Mouse (Mus musculus): ENCODE measurements around the gene Actn4. TPM values are rescaled to one million over a fixed set of nuclear protein-coding genes. Genes with fewer than 3 reads are reported as not detected.
A peak's percentile ranks its signal among the peaks of the same experiment; 100 is the strongest.
"Not testable (repeated sequence)": the region's sequence is repeated elsewhere in the genome, so short reads cannot be mapped to it uniquely, and the experiment has no call there.

Actn4 gene
- polyA plus RNA-seq, 1 experiment from 2014 or later, result 101 TPM

DNA sequence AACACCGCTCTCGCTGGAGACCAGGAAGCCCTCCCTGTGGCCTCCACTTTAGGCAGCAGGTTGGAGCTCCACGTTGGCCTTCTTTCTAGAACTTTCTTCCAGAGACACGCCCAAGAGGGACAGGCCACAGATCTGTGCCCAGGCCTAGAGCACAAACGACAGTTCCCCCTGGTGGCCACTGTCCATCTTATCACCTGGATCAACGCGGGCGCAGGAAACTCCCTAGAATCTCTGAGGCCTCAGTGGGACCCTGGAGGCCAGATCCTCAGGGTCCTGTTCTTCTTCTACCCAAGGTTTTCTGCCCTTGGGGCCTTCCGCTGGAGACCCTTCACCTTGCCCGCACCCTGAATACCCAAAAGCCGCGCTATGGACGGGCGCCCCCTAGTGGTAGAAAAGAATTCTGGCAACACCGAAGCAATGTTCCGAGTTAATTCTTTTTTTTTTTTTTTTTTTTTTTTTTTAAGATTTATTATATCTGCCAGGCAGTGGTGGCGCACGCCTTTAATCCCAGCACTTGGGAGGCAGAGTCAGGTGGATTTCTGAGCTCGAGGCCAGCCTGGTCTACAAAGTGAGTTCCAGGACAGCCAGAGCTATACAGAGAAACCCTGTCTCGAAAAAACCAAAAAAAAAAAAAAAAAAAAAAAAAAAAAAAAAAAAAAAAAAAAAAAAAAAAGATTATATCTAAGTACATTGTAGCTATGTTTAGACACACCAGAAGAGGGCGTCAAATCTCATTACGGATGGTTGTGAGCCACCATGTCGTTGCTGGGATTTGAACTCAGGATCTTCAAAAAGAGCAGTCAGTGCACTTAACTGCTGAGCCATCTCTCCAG, 94.4 kb downstream of the Actn4 start:
- not testable (repeated sequence) for ATAC-seq; H3K27ac ChIP-seq (ENCODE audit: low read depth, low read length); H3K4me3 ChIP-seq (ENCODE audit: low read depth, low read length); H3K9ac ChIP-seq (ENCODE audit: low read length); H3K36me3 ChIP-seq (ENCODE audit: control insufficient read depth, insufficient read depth, low read length); H3K4me1 ChIP-seq (ENCODE audit: control insufficient read depth, insufficient read depth, low read length); H3K9me3 ChIP-seq (replicated peaks; ENCODE audit: control insufficient read depth, low read length); H3K4me2 ChIP-seq (ENCODE audit: low read length); H3K27me3 ChIP-seq (replicated peaks; ENCODE audit: control insufficient read depth, insufficient read depth, low read length)
- DNase-seq (ENCODE audit: low spot score), result peak; percentile 54
- WGBS, result 32% methylated on average over 23 of the region's 23 CpGs

DNA sequence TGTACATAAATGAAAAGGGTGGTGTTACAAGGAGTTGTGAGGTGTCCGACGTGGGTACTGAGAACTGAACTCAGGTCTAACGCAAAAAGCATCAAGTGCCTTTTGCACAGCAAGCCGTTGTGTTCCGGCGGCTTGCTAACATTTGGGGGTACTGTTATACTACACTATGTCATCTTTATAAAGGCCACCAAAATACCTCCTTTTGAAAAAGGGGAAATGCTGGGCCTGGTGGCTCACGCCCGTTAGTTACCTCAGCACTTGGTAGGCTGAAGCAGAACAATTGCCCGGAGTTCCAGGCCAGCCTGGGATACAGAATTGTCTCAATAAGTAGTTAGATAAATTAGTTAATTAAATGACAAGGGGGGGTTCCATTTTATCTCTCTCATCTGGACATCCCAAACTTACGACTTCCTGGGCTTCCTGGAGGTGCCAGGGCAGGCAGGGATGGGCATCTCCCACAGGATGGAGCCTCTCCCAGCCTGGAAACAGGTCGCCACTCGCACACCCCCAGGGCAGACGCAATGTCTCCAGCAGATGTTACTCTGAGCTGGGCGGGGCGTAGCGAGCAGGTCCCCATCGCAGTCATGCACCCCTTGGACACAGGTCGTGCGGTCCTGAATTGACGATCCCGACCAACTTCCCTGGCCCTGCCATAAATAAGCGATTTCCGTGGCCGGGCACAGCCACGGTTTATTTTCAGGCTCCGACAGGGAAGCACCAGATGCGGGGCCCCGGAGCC, 95.2 kb downstream of the Actn4 start:
- no peak overlapping the region for H3K9ac ChIP-seq (ENCODE audit: low read length)
- no peaks in the 10 kb centered on the region for H3K9me3 ChIP-seq (replicated peaks; ENCODE audit: control insufficient read depth, low read length)
- H3K36me3 ChIP-seq (ENCODE audit: control insufficient read depth, insufficient read depth, low read length), result no peaks in the 10 kb centered on the region
- no peak for DNase-seq (ENCODE audit: low spot score)
- WGBS, result 90% methylated on average over 28 of the region's 28 CpGs
- no peak overlapping the region for H3K27ac ChIP-seq (ENCODE audit: low read depth, low read length)
- ATAC-seq, result no peak
- no peak overlapping the region for H3K4me3 ChIP-seq (ENCODE audit: low read depth, low read length)
- H3K27me3 ChIP-seq (replicated peaks; ENCODE audit: control insufficient read depth, insufficient read depth, low read length), result no peaks in the 10 kb centered on the region
- H3K4me2 ChIP-seq (ENCODE audit: low read length), result no peak overlapping the region
- H3K4me1 ChIP-seq (ENCODE audit: control insufficient read depth, insufficient read depth, low read length), result no peaks in the 10 kb centered on the region

DNA sequence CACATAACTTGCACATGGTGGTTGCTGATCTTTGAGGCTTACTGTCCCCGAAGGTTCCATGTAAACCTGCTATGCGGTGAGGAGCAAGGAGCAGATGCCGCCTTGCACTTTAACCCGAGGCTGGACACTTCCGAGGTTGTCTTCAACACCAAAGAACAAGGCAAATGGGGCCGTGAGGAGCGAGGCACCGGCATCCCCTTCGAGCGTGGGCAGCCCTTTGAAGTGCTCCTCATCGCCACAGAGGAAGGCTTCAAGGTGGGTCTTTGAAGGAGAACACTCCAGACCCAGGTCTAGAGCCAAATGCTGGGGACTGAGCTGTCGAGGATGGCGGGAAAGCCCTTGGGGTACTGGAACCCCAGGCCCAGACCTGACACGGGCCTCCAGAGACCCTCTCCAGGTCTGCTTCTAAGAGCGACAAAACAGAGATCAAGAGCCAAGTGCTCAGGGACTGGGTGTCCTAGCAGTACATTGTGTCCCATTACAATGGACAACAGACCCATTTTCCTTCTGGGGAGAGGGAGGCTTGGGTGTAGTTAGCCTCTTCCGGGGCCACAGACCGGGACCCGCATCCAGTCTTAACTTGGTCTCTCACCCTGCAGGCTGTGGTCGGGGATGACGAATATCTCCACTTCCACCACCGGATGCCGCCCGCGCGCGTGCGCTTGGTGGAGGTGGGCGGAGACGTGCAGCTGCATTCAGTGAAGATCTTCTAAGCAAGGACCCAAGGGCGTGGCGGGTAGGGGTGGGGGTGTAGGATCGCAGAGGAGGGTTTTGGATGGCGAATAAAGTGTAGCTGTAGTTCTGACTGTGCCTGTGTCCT, 96.4 kb downstream of the Actn4 start:
- H3K4me1 ChIP-seq (ENCODE audit: control insufficient read depth, insufficient read depth, low read length), result no peaks in the 10 kb centered on the region
- H3K27me3 ChIP-seq (replicated peaks; ENCODE audit: control insufficient read depth, insufficient read depth, low read length), result no peaks in the 10 kb centered on the region
- peak overlapping the region; percentile 35 for H3K4me2 ChIP-seq (ENCODE audit: low read length)
- no peak overlapping the region; the same call in 1 of the 2 replicates for H3K27ac ChIP-seq (ENCODE audit: low read depth, low read length)
- WGBS, result 48% methylated on average over 33 of the region's 33 CpGs
- ATAC-seq (peak; percentile 75), DNase-seq (ENCODE audit: low spot score) (peak; percentile 59)
- no peaks in the 10 kb centered on the region for H3K36me3 ChIP-seq (ENCODE audit: control insufficient read depth, insufficient read depth, low read length)
- peak overlapping the region; percentile 45 for H3K9ac ChIP-seq (ENCODE audit: low read length)
- peak overlapping the region; percentile 11 for H3K4me3 ChIP-seq (ENCODE audit: low read depth, low read length)
- no peaks in the 10 kb centered on the region for H3K9me3 ChIP-seq (replicated peaks; ENCODE audit: control insufficient read depth, low read length)

DNA sequence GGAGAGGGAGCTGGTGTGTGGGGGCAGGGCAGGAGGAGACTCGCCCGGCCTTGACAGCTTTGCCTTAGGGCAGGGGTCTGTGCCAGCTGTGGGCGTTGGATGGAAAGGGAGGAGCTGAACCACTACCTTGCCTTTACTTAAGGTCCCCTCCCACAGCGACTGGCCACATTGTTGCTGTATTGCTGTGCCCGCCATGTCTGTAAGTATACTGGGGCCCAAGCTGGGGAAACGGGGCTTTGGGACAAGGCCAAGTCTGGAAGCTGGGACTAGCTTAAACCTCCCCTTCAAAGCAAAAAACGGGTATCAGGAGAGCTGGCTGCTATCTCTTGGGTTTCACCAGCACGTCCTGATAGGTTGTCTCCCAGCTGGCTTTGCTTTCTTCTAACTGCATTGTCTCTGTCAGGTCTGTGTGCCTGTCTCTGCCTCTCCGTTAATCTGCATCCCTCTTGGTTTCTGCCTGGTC, 97.8 kb downstream of the Actn4 start:
- 0 out of 2 replicates have a peak overlapping the region, but pooled peaks have one; percentile 3 for H3K9ac ChIP-seq (ENCODE audit: low read length)
- H3K27ac ChIP-seq (ENCODE audit: low read depth, low read length), result no peak overlapping the region
- no peaks in the 10 kb centered on the region for H3K4me1 ChIP-seq (ENCODE audit: control insufficient read depth, insufficient read depth, low read length)
- no peaks in the 10 kb centered on the region for H3K9me3 ChIP-seq (replicated peaks; ENCODE audit: control insufficient read depth, low read length)
- no peak overlapping the region for H3K4me3 ChIP-seq (ENCODE audit: low read depth, low read length)
- ATAC-seq (no peak), DNase-seq (ENCODE audit: low spot score) (peak; percentile 31)
- H3K4me2 ChIP-seq (ENCODE audit: low read length), result no peak overlapping the region
- no peaks in the 10 kb centered on the region for H3K27me3 ChIP-seq (replicated peaks; ENCODE audit: control insufficient read depth, insufficient read depth, low read length)
- 31% methylated on average over 9 of the region's 9 CpGs for WGBS
- no peaks in the 10 kb centered on the region for H3K36me3 ChIP-seq (ENCODE audit: control insufficient read depth, insufficient read depth, low read length)

DNA sequence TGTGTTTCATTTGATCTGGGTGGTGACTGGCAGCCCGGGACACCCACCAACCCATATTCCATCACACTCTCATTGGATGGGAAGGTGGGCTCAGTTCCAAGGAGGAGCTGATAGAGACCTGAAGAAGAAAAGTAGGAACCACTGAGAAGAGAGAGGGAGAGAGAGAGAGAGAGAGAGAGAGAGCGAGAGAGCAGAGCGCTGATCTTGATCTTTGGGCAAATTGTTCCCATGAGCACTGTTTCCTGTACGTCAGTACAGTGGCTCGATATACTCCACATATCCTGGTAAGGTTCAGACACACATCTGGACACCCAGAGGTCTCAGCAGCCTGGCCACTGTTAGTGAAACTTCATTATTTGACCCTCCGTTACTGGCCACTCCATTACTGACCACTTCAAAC, 98.6 kb downstream of the Actn4 start, which contains the start of gene Lgals7:
Lgals7 (plus strand) TSS at position 314 of the 400 bp plus-strand sequence.
- 0 out of 2 replicates have a peak within 1 kb of the TSS, but pooled peaks have one; percentile 3 for H3K9ac ChIP-seq (ENCODE audit: low read length)
- no peak within 1 kb of the TSS for H3K4me2 ChIP-seq (ENCODE audit: low read length)
- WGBS, result 89% methylated on average over 6 of the region's 6 CpGs
- no peak within 1 kb of the TSS for H3K4me3 ChIP-seq (ENCODE audit: low read depth, low read length)
- no peaks in the 10 kb centered on the region for H3K36me3 ChIP-seq (ENCODE audit: control insufficient read depth, insufficient read depth, low read length)
- H3K27ac ChIP-seq (ENCODE audit: low read depth, low read length), result no peak within 1 kb of the TSS
- H3K4me1 ChIP-seq (ENCODE audit: control insufficient read depth, insufficient read depth, low read length), result no peaks in the 10 kb centered on the region
- DNase-seq (ENCODE audit: low spot score) (no peak), ATAC-seq (no peak)
- no peaks in the 10 kb centered on the region for H3K9me3 ChIP-seq (replicated peaks; ENCODE audit: control insufficient read depth, low read length)
- no peaks in the 10 kb centered on the region for H3K27me3 ChIP-seq (replicated peaks; ENCODE audit: control insufficient read depth, insufficient read depth, low read length)

DNA sequence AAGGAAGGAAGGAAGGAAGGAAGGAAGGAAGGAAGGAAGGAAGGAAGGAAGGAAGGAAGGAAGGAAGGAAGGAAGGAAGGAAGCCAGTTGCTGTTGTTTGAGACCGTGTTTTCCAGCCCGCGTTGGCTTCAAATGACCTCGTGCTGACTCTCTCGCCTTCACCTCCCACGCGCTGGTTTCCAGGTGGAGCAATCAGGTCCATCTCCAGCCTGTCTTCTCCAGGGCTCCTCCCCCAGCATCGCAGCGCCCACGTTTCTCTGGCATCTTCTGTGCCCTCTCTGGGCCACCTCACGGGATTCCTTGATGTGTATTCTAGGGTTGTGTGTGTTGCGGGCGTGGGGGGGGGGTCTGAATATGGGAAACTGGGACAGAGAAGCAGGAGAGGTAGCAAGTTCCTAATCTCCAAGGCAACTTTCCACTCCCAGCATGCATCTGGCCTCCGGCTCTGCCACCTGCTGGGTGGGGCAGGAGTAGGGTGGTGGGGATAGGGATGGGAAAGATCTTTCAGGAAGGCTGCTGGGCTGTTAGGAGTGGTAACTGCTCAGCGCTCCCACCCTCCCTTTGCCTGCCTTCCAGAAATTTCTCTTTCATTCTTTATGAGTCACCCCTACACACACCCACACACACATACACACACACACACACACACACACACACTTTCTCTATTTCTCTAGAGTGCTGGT, 99.2 kb downstream of the Actn4 start:
- Histone ChIP-seq H3K9ac (ENCODE audit: low read length) (no peak overlapping the region), H3K4me3 (ENCODE audit: low read depth, low read length) (no peak overlapping the region), H3K9me3 (replicated peaks; ENCODE audit: control insufficient read depth, low read length) (no peaks in the 10 kb centered on the region), H3K27ac (ENCODE audit: low read depth, low read length) (no peak overlapping the region), H3K36me3 (ENCODE audit: control insufficient read depth, insufficient read depth, low read length) (no peaks in the 10 kb centered on the region), H3K4me2 (ENCODE audit: low read length) (no peak overlapping the region), H3K4me1 (ENCODE audit: control insufficient read depth, insufficient read depth, low read length) (no peaks in the 10 kb centered on the region), H3K27me3 (replicated peaks; ENCODE audit: control insufficient read depth, insufficient read depth, low read length) (no peaks in the 10 kb centered on the region)
- ATAC-seq, result no peak
- no peak for DNase-seq (ENCODE audit: low spot score)
- 84% methylated on average over 15 of the region's 15 CpGs for whole genome bisulfite sequencing

DNA sequence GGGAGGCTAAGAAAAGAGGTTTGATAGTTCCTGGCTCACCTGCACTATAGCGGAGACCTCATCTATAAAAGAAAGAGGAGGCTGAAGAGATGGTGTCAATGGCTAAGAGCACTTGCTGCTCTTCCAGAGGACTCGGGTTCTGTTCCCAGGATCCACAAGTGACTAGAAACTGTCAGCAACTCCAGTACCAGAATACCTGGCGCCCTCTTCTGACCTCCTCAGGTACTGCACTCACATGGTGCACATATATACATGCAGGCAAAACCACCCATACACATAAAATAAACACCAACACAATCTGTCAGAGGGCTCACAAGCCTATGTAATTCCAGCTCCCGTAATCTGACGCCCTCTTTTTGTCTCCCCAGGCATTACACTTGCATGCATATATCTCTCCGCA, 101.2 kb downstream of the Actn4 start:
- no peak overlapping the region for H3K4me3 ChIP-seq (ENCODE audit: low read depth, low read length)
- H3K36me3 ChIP-seq (ENCODE audit: control insufficient read depth, insufficient read depth, low read length), result no peaks in the 10 kb centered on the region
- no peak overlapping the region for H3K4me2 ChIP-seq (ENCODE audit: low read length)
- no peaks in the 10 kb centered on the region for H3K9me3 ChIP-seq (replicated peaks; ENCODE audit: control insufficient read depth, low read length)
- no peaks in the 10 kb centered on the region for H3K4me1 ChIP-seq (ENCODE audit: control insufficient read depth, insufficient read depth, low read length)
- ATAC-seq, result no peak
- DNase-seq (ENCODE audit: low spot score), result no peak
- 90% methylated on average over 6 of the region's 6 CpGs for WGBS
- no peaks in the 10 kb centered on the region for H3K27me3 ChIP-seq (replicated peaks; ENCODE audit: control insufficient read depth, insufficient read depth, low read length)
- no peak overlapping the region for H3K27ac ChIP-seq (ENCODE audit: low read depth, low read length)
- H3K9ac ChIP-seq (ENCODE audit: low read length), result no peak overlapping the region

DNA sequence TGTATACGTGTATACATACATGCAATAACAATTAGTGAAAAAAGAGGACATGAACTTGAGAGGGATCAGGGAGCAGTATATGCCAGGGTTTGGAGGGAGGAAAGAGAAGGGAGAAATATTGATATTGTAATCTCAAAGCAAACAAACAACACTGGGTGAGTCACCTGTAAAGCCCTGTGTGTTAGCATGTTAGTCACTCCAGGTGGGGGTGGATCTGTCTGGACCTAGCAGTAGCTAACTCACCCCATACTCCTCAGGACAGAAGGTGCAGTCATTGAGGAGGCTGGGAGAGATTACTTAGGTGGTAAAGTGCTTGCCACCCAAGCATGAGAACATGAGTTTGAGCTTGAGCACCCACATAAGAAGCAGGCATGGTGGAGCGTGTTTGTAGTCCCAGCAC, 102.2 kb downstream of the Actn4 start:
- no peaks in the 10 kb centered on the region for H3K4me1 ChIP-seq (ENCODE audit: control insufficient read depth, insufficient read depth, low read length)
- ATAC-seq, result no peak
- H3K27me3 ChIP-seq (replicated peaks; ENCODE audit: control insufficient read depth, insufficient read depth, low read length), result no peaks in the 10 kb centered on the region
- DNase-seq (ENCODE audit: low spot score), result no peak
- no peak overlapping the region for H3K4me3 ChIP-seq (ENCODE audit: low read depth, low read length)
- no peak overlapping the region for H3K9ac ChIP-seq (ENCODE audit: low read length)
- H3K27ac ChIP-seq (ENCODE audit: low read depth, low read length), result no peak overlapping the region
- no peaks in the 10 kb centered on the region for H3K9me3 ChIP-seq (replicated peaks; ENCODE audit: control insufficient read depth, low read length)
- no peaks in the 10 kb centered on the region for H3K36me3 ChIP-seq (ENCODE audit: control insufficient read depth, insufficient read depth, low read length)
- 91% methylated on average over 2 of the region's 2 CpGs for WGBS
- no peak overlapping the region for H3K4me2 ChIP-seq (ENCODE audit: low read length)
